Mouse (Mus musculus): ENCODE measurements around the gene Plcb4. TPM values are rescaled to one million over a fixed set of nuclear protein-coding genes. Genes with fewer than 3 reads are reported as not detected.
"Not testable (repeated sequence)": the region's sequence is repeated elsewhere in the genome, so short reads cannot be mapped to it uniquely, and the experiment has no call there.

Gene Plcb4
- polyA plus RNA-seq, 1 experiment from 2014 or later: 18.6 TPM

- no peak overlapping the region for H3K4me2 ChIP-seq (replicated peaks)
- H3K4me1 ChIP-seq: peaks cover 8% of the 10 kb centered on the region; the same call in 1 of the 2 replicates
- no peak for ATAC-seq (replicated peaks)
- H3K27ac ChIP-seq (replicated peaks): no peak overlapping the region
- H3K36me3 ChIP-seq: no peaks in the 10 kb centered on the region
- H3K9me3 ChIP-seq: no peaks in the 10 kb centered on the region
- 81% methylated on average over 4 of the region's 4 CpGs for WGBS
- H3K4me3 ChIP-seq: no peak overlapping the region
- no peak overlapping the region for H3K9ac ChIP-seq (replicated peaks)
- no peaks in the 10 kb centered on the region for H3K27me3 ChIP-seq
Measured at GRCm38 (mm10) chr2:135725362-135725761, 66.6 kb downstream of the Plcb4 start.

GRCm38 (mm10) chr2:135727088-135727487 is 68.3 kb downstream of the Plcb4 start:
- no peak overlapping the region for H3K4me2 ChIP-seq (replicated peaks)
- WGBS: 88% methylated on average over 9 of the region's 9 CpGs
- H3K36me3 ChIP-seq: no peaks in the 10 kb centered on the region
- H3K9me3 ChIP-seq: no peaks in the 10 kb centered on the region
- H3K4me1 ChIP-seq: peaks cover 6% of the 10 kb centered on the region; the same call in 1 of the 2 replicates
- H3K9ac ChIP-seq (replicated peaks): no peak overlapping the region
- H3K4me3 ChIP-seq: no peak overlapping the region
- H3K27ac ChIP-seq (replicated peaks): no peak overlapping the region
- H3K27me3 ChIP-seq: no peaks in the 10 kb centered on the region
- ATAC-seq (replicated peaks): no peak

- WGBS: 80% methylated on average over 4 of the region's 4 CpGs
- Histone ChIP-seq H3K4me1 (no peaks in the 10 kb centered on the region), H3K9me3 (no peaks in the 10 kb centered on the region), H3K36me3 (no peaks in the 10 kb centered on the region), H3K9ac (replicated peaks) (no peak overlapping the region), H3K27ac (replicated peaks) (no peak overlapping the region), H3K4me3 (no peak overlapping the region), H3K27me3 (no peaks in the 10 kb centered on the region), H3K4me2 (replicated peaks) (no peak overlapping the region)
- no peak for ATAC-seq (replicated peaks)
Measured at GRCm38 (mm10) chr2:135727925-135728324, 69.1 kb downstream of the Plcb4 start.

GRCm38 (mm10) chr2:135731591-135731990 is 72.8 kb downstream of the Plcb4 start:
- Histone ChIP-seq H3K9me3 (no peaks in the 10 kb centered on the region), H3K27ac (replicated peaks) (no peak overlapping the region), H3K4me3 (no peak overlapping the region), H3K36me3 (no peaks in the 10 kb centered on the region), H3K9ac (replicated peaks) (no peak overlapping the region), H3K4me1 (peaks cover 10% of the 10 kb centered on the region), H3K4me2 (replicated peaks) (no peak overlapping the region), H3K27me3 (no peaks in the 10 kb centered on the region)
- ATAC-seq (replicated peaks): no peak; the same call in 1 of the 2 replicates
- 72% methylated on average over 6 of the region's 6 CpGs for WGBS

- WGBS: 75% methylated on average over 4 of the region's 4 CpGs
- ATAC-seq (replicated peaks): no peak
- Histone ChIP-seq H3K27me3 (no peaks in the 10 kb centered on the region), H3K9ac (replicated peaks) (no peak overlapping the region), H3K4me1 (peaks cover 10% of the 10 kb centered on the region), H3K4me3 (no peak overlapping the region), H3K9me3 (no peaks in the 10 kb centered on the region), H3K4me2 (replicated peaks) (no peak overlapping the region), H3K27ac (replicated peaks) (no peak overlapping the region), H3K36me3 (no peaks in the 10 kb centered on the region)
Measured at GRCm38 (mm10) chr2:135732651-135733050, 73.8 kb downstream of the Plcb4 start.

GRCm38 (mm10) chr2:135733926-135734510 is 75.2 kb downstream of the Plcb4 start:
- Histone ChIP-seq H3K4me1 (peaks cover 10% of the 10 kb centered on the region), H3K27ac (replicated peaks) (no peak overlapping the region), H3K9ac (replicated peaks) (no peak overlapping the region), H3K27me3 (no peaks in the 10 kb centered on the region), H3K4me3 (no peak overlapping the region), H3K36me3 (no peaks in the 10 kb centered on the region), H3K4me2 (replicated peaks) (no peak overlapping the region), H3K9me3 (no peaks in the 10 kb centered on the region)
- 0 out of 2 replicates have a peak, but pooled peaks have one; percentile 44 for ATAC-seq (replicated peaks)
- WGBS: 17% methylated on average over 10 of the region's 10 CpGs

GRCm38 (mm10) chr2:135737506-135737905 is 78.7 kb downstream of the Plcb4 start:
- Histone ChIP-seq H3K4me2 (replicated peaks) (no peak overlapping the region), H3K27me3 (no peaks in the 10 kb centered on the region), H3K9me3 (no peaks in the 10 kb centered on the region), H3K27ac (replicated peaks) (no peak overlapping the region), H3K4me3 (no peak overlapping the region), H3K4me1 (peaks cover 10% of the 10 kb centered on the region), H3K9ac (replicated peaks) (no peak overlapping the region), H3K36me3 (no peaks in the 10 kb centered on the region)
- WGBS: 86% methylated on average over 9 of the region's 9 CpGs
- no peak for ATAC-seq (replicated peaks)

GRCm38 (mm10) chr2:135738022-135738780 is 79.4 kb downstream of the Plcb4 start:
- H3K4me3 ChIP-seq, H3K9me3 ChIP-seq: not testable (repeated sequence)

GRCm38 (mm10) chr2:135738950-135739349 is 80.1 kb downstream of the Plcb4 start:
- WGBS: 77% methylated on average over 1 of the region's 1 CpGs
- no peaks in the 10 kb centered on the region for H3K9me3 ChIP-seq
- no peak overlapping the region for H3K27ac ChIP-seq (replicated peaks)
- H3K4me1 ChIP-seq: peaks cover 22% of the 10 kb centered on the region
- ATAC-seq (replicated peaks): no peak
- no peak overlapping the region for H3K4me2 ChIP-seq (replicated peaks)
- H3K27me3 ChIP-seq: no peaks in the 10 kb centered on the region
- H3K9ac ChIP-seq (replicated peaks): no peak overlapping the region
- no peaks in the 10 kb centered on the region for H3K36me3 ChIP-seq
- H3K4me3 ChIP-seq: no peak overlapping the region

More at GRCm38 (mm10) chr2:135738022-135738780, 79.4 kb downstream of the Plcb4 start:
- H3K9ac ChIP-seq (replicated peaks); H3K27me3 ChIP-seq; H3K27ac ChIP-seq (replicated peaks); ATAC-seq (replicated peaks); H3K4me2 ChIP-seq (replicated peaks); H3K36me3 ChIP-seq: not testable (repeated sequence)
- 86% methylated on average over 7 of the region's 7 CpGs for WGBS
- H3K4me1 ChIP-seq: peaks cover 17% of the 10 kb centered on the region

GRCm38 (mm10) chr2:135742954-135743700 is 84.3 kb downstream of the Plcb4 start:
- Histone ChIP-seq H3K36me3 (no peaks in the 10 kb centered on the region), H3K4me3 (no peak overlapping the region), H3K4me1 (peaks cover 20% of the 10 kb centered on the region), H3K27me3 (no peaks in the 10 kb centered on the region), H3K9ac (replicated peaks) (no peak overlapping the region), H3K4me2 (replicated peaks) (no peak overlapping the region), H3K9me3 (no peaks in the 10 kb centered on the region), H3K27ac (replicated peaks) (peak overlapping the region; percentile 16; the same call in 1 of the 2 replicates)
- WGBS: 22% methylated on average over 10 of the region's 10 CpGs
- ATAC-seq (replicated peaks): peak; percentile 58; the same call in 1 of the 2 replicates

- WGBS: 64% methylated on average over 8 of the region's 8 CpGs
- 0 out of 2 replicates have a peak, but pooled peaks have one; percentile 14 for ATAC-seq (replicated peaks)
- no peaks in the 10 kb centered on the region for H3K36me3 ChIP-seq
- H3K4me2 ChIP-seq (replicated peaks): no peak overlapping the region
- no peaks in the 10 kb centered on the region for H3K27me3 ChIP-seq
- H3K9ac ChIP-seq (replicated peaks): no peak overlapping the region
- H3K27ac ChIP-seq (replicated peaks): no peak overlapping the region
- peaks cover 20% of the 10 kb centered on the region for H3K4me1 ChIP-seq
- no peaks in the 10 kb centered on the region for H3K9me3 ChIP-seq
- H3K4me3 ChIP-seq: no peak overlapping the region
Measured at GRCm38 (mm10) chr2:135744711-135745110, 85.9 kb downstream of the Plcb4 start.

GRCm38 (mm10) chr2:135745126-135745525 is 86.3 kb downstream of the Plcb4 start:
- Histone ChIP-seq H3K36me3 (no peaks in the 10 kb centered on the region), H3K4me1 (peaks cover 20% of the 10 kb centered on the region), H3K9me3 (no peaks in the 10 kb centered on the region), H3K9ac (replicated peaks) (no peak overlapping the region), H3K27ac (replicated peaks) (no peak overlapping the region), H3K4me2 (replicated peaks) (no peak overlapping the region), H3K27me3 (no peaks in the 10 kb centered on the region), H3K4me3 (no peak overlapping the region)
- ATAC-seq (replicated peaks): no peak
- 54% methylated on average over 7 of the region's 7 CpGs for WGBS
